Mouse (Mus musculus) large intestine, adult 2 months (tissue): Measurements from ENCODE around the gene Gm49361. TPM values are rescaled to one million over a fixed set of nuclear protein-coding genes. Genes with fewer than 3 reads are reported as not detected.
"Not testable (repeated sequence)": the region's sequence is repeated elsewhere in the genome, so short reads cannot be mapped to it uniquely, and the experiment has no call there.

Experiments
- DNase-seq: peaks from one replicate; pipeline ENCODE4 v3.0.0-alpha.2; 2012; ENCODE audit warnings: low read depth, low spot score
- WGBS: fragments of 180-500 bp; shearing (Covaris S2); methylation state at CpG from one replicate; pipeline ENCODE4 v1.1.7; 2018; 5-methylcytosine and 5-hydroxymethylcytosine counted together
- polyA plus RNA-seq: library from polyadenylated mRNA; depleted of rRNA; stranded (reverse); fragments of >200 nt; gene quantifications from 2 replicates; pipeline ENCODE4 v1.2.3, GENCODE M21; 2012

Gm49361 gene
- polyA plus RNA-seq, 1 experiment: not detected

DNA sequence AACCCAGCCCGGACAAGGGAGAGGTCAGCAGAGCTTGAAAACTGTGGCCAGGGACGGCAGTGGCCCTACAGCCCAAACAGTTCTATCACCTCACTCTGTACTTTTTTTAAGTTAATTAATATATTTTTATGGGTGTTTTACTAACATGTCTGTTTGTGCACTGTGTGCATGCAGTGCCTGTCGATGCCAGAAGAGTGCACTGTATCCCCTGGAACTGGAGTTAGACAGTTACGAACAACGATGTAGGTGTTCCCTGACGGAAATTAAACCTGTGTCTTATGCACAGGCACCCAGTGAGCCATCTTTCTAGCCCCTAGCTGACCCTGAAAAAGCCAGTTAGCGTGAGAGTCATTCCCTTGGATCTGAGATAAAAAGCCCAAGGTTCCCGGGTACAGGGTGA lies 50.4 kb downstream of the Gm49361 start:
- 91% methylated on average over 8 of the region's 8 CpGs for WGBS
- no peak for DNase-seq

GRCm38 (mm10) chr14:57694246-57694645 lies 51.7 kb downstream of the Gm49361 start:
- DNase-seq: no peak
- WGBS: 50% methylated on average over 16 of the region's 16 CpGs

DNA sequence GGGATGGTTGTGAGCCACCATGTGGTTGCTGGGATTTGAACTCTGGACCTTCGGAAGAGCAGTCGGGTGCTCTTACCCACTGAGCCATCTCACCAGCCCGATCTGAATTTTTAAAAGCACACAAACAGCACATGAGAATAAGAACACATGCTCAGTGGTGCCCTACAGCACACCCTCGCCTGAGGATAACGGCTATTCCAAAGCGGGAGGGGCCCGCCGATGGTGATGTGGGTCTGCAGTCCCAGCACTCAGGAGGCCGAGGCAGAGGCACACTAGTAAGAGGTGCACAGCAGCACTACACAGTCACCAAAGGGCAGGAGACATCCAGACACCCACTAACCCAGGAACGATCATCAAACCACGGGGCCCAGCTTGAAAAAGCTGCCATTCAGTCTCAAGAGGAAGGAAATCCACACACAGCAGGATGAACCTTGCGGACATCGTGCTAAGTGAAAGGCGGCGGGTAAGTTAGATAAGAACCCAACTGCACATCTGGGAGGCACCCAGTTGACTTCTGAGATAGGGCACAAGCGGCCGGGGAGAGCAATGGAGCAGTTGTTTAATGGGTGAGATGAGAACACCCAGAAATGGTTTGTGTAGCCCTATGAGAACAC lies 53.3 kb downstream of the Gm49361 start:
- WGBS: 92% methylated on average over 17 of the region's 17 CpGs
- no peak for DNase-seq

DNA sequence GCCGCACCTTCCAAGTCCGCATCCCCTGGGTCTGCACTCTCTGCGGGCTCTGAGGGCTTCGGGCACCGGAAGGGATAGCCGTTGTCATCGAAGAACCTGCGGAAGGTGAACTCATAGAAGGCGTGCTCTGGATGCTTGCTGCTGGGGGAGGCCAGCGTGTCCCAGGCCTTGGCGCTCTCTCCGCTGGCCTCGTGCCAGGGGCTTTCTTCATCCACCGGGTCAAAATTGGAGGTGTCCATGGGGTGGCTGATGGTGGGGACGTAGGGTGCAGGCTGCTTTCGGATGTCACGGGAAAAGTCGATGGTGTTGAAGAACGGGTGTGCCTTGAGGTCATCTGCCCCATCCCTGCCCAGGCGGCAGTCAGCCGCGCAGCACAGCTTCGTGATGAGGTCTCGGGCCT lies 54.6 kb downstream of the Gm49361 start:
- WGBS: 94% methylated on average over 24 of the region's 24 CpGs
- no peak for DNase-seq

DNA sequence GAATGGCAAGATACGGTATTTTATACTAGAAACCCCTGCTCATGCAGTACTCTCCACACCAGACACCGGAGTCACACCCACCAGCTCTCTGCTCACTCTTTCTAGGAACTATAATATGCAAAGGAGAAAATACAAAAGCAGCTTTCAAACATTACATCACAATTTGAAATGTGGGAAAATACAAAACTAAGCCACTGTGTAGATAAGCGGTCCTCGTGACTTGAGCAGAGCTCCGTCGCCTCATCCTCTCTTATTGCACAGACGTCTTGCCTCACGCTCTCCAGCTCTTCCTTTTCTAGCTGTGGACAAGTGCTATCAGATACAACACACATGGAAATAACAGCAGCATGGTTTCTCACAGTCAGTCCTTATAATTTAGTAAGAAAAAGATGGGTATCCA lies 55.2 kb downstream of the Gm49361 start:
- DNase-seq: no peak
- WGBS: 94% methylated on average over 8 of the region's 8 CpGs

DNA sequence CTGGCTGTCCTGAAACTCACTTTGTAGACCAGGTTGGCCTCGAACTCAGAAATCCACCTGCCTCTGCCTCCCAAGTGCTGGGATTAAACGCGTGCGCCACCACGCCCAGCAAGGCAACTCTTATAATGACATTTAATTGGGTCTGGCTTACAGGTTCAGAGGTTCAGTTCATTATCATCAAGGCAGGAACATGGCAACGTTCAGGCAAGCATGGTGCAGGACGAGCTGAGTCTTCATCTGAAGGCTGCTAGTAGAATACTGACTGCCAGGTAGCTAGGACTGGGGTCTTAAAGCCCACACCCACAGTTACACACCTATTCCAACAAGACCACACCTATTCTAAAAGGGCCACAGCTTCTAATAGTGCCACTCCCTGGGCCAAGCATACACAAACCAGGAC lies 57.8 kb downstream of the Gm49361 start:
- WGBS: 88% methylated on average over 7 of the region's 7 CpGs
- DNase-seq: not testable (repeated sequence)

DNA sequence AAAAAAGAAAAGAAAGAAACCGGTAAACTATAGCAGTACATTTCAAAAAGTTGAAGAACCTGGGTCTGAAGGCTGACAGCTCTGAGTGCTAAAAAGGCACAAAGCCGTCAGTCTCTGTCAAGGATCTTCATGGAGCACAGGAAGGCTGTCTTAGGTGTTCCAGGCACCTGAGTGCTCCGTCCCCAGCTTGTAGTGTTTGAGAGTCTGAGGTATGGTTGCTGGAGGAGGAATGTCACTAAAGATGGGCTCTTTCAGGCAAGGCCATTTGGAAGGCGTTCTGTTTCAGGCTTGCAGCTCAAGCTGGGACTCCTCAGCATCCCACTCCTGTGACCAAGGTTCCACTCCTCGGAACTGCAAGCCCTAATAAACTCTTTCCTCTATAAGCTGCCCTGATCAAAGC lies 58.5 kb downstream of the Gm49361 start:
- WGBS: 90% methylated on average over 5 of the region's 5 CpGs
- no peak for DNase-seq

DNA sequence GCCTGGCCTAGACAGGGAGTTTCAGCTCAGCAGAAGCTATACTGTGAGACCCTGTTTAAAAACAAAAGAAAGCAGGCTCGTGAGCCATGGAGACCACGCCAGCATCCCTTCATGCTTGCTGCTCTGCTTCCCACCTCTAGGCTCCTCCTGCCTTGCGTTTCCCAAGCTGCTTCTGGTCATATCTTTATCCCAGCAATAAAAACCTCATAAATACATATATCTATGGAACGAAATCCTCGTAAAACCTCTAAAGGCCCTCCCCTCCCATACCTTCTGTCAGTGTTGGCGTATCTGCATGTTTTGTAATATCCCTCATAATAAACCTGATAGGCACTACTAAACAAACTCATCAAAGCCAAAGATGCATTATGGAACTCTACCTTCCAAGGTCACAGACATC lies 59.3 kb downstream of the Gm49361 start:
- DNase-seq: no peak
- WGBS: 28% methylated on average over 6 of the region's 6 CpGs

GRCm38 (mm10) chr14:57684579-57684978 lies 61.3 kb downstream of the Gm49361 start:
- no peak for DNase-seq
- 0% methylated on average over 1 of the region's 1 CpGs for WGBS

GRCm38 (mm10) chr14:57682751-57683150 lies 63.2 kb downstream of the Gm49361 start:
- DNase-seq: no peak
- 76% methylated on average over 4 of the region's 4 CpGs for WGBS

DNA sequence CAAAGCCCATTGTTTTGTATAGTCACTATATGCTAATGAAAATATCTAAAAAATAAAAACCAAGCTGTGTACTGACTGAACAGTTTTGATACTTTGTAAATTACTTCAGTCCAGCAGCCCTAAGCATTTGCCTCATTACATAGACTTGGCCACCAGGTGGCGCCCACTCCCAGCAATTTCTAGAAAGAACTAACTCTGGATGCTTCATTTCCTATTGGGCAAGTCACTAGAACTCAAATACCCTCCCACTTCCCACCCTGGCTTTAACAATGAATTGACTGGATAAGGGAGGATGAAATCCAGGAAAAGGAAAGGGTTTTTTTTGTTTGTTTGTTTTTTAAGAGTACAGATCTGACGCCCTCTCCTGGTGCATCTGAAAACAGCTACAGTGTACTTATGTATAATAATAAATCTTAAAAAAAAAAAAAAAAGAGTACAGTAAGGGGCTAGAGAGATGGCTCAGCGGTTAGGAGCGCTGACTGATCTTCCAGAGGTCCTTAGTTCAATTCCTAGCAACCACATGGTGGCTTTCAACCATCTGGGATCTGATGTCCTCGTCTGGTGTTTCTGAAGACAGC lies 65.9 kb downstream of the Gm49361 start:
- 33% methylated on average over 5 of the region's 5 CpGs for WGBS
- peak; percentile 60 for DNase-seq

DNA sequence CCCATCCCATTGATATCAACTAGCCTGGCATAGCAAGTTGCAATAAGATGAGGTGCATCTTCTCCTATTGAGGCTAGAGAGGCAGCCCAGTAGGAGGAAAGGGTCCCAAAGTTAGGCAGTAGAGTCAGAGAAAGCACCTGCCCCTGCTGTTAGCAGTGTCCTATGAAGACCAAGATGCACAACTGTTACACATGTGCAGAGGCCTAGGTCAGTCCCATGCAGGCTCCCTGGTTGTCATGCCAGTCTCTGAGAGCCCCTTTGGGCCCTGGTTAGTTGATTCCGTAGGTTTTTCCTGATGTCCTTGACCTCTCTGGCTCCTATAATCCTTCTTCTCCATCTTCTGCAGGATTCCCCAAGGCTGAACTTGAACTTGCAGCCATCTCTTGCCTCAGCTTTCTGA lies 66.4 kb downstream of the Gm49361 start:
- DNase-seq: no peak
- 29% methylated on average over 1 of the region's 1 CpGs for WGBS

GRCm38 (mm10) chr14:57675481-57675880 lies 70.4 kb downstream of the Gm49361 start:
- DNase-seq: no peak

DNA sequence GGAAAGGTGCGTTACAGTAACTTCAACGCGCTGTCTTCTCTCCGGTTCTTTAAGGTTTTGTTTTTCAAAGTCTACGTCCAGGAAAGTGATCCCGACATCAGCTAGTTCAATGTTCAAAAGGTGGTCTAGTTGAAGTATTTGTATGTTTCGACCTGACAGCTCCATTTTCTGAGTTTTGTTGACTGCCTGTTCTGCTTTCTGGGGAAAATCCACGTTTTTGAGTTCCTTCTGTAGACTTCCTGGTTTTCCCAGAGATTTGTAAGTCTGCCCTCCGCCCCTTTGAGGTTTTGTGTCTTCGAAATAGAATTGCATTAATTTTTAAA lies 80.3 kb downstream of the Gm49361 start:
- DNase-seq: peak; percentile 19
- 2% methylated on average over 10 of the region's 10 CpGs for WGBS

More at GRCm38 (mm10) chr14:57675481-57675880, 70.4 kb downstream of the Gm49361 start:
- WGBS: 49% methylated on average over 2 of the region's 2 CpGs

DNA sequence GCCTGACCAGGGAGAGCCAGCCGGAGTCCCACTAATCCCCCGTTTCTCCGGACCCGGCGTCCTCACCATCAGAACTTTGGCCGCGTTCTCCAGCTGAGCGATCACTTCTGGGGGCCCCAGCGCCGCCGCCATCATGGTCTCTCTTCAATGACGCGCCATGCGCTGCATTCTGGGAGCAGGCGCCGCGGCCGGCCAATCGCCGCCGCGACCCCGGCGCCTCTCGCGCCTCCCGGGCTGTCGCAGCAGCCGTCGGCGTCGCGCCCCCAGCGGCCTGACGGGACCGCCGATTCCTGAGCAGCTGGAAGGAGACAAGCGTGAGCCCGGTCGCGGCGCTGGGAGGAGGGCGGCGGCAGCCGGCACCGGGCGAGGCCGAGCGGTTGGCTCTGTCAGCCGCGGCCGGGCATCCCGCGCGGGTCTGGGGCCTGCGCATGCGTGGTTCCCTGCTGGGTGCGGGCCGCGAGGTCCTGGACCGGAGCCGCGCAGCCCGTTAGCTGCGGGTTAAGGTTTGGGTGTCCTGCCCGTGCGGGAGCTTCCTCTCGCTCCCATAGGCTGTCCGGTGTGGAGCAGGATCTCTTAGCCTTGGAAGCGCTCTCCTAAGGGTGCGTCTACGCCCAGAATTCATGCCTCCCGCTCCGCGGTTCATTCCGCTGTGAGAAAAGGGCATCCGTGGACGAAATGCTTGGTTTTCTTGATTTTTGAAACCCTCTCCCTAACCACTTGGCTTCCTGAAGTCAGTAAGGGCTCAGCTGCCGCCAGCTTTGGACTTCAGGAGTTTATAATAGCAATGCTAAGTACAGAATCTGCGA lies 80.9 kb downstream of the Gm49361 start, which contains the start of gene Xpo4:
Gene Xpo4, minus strand, starts transcription at position 609 of the 806 bp plus-strand sequence.
- WGBS: under 1% methylated on average over 80 of the region's 80 CpGs
- DNase-seq: peak; percentile 44

DNA sequence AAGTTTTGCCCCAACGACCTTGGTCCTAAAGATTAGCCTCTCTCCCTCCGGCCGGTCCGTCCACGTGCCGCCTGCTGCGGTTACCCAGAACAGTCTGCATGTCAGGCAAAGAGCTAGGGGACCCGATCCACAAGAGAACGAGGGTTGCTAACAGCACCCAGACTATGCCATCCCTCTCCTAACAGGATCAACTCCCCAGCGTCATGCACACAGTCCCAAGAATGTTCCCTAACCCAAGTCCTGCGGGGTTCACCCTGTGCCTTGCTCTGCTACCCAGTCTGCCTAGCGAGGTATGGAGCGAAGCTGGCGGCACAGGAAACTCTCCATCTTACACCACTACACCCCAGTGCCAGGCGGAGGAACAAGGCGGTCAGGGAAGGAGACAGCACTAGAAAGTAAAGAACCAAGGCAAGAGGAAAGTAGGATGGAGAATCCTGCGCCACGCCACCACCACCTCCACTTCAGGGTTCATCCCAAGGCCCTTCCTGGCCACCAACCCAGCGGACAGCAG lies 81.5 kb downstream of the Gm49361 start:
- peak; percentile 14 for DNase-seq
- WGBS: under 1% methylated on average over 19 of the region's 19 CpGs

DNA sequence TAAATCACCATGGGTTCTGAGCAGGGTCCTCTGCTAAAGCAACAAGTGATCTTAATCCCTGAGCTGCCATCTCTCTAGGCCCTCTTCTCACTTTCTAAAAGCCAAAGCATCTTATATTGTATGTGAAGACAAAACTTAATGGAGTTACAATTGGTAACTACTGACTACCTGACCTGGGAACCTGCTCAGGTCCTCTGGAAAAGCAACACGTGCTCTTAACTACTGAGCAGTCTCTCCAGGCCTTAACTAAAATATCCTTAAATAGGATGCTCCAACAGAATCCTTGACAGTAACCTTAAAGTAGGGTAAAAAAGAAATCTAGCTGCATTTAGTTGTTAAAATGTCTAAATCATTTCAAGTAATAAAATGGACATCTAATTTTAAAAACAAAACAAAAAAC lies 82.3 kb downstream of the Gm49361 start:
- WGBS: 7% methylated on average over 1 of the region's 1 CpGs
- no peak for DNase-seq

DNA sequence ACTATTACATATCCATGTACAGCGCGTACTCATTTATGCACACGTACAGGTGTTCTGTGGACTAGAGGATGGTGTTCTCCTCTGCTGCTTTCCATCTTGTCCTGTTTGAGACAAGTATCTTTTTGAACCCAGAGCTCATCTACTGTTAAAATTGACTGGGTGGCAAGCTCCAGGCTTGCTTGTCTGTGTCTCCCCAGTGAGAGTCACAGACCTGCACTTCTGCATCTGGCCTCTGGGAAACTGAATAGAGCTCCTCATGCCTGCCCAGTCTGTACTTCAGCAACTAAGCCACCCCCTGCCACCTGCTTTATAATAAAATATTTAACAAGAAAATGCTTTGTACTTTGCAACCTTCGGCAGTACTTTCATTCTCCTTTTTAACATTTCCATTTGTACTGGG lies 87.6 kb downstream of the Gm49361 start:
- no peak for DNase-seq
- WGBS: 83% methylated on average over 4 of the region's 4 CpGs

DNA sequence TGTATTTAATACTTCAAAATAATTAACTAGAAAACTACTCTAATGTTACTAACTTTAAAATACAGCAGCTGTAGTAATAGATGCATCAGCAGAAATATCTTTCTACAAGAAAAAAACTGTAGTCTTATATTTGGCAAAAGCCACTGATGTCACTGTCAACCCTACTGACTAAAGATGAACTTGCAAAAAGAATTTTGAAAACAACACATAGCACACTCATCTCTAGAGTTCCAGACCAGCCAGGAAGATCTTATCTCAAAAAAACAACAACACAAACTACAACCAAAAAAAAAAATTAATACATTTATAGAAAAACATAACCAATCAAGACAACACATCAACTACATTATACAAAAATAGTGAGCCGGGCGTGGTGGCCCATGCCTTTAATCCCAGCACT lies 88.4 kb downstream of the Gm49361 start:
- DNase-seq: no peak
- 95% methylated on average over 2 of the region's 2 CpGs for WGBS

- not testable (repeated sequence) for DNase-seq
- 98% methylated on average over 3 of the region's 3 CpGs for WGBS
Observed at GRCm38 (mm10) chr14:57656519-57656918, 89.4 kb downstream of the Gm49361 start.

DNA sequence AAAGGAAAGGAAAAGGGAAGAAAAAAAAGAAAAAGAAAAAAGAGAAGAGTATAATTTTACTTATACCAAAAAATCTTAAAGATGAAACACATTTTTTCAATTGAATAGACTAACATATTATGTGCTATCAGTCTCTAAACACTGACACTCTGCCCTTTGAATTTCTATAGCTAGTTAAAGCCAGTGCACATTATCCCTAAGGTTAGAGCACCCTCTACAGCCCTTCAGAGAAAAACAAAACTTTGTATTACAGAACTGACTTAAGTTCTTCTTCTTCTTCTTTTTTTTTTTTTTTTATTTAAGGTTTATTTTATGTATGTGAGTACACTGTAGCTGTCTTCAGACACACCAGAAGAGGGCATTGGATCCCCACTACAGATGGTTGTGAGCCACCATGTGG lies 96.4 kb downstream of the Gm49361 start:
- DNase-seq: no peak
